Mouse (Mus musculus): ENCODE results near the gene Igfbp6.
"Not testable (repeated sequence)": the region's sequence is repeated elsewhere in the genome, so short reads cannot be mapped to it uniquely, and the experiment has no call there.

Gene Igfbp6

GRCm38 (mm10) chr15:102135522-102136128, 8.5 kb upstream of the Igfbp6 start:
- no peak for ATAC-seq (ENCODE audit: insufficient number of reproducible peaks, low FRiP score, low TSS enrichment)

- peak; percentile 100 for ATAC-seq (ENCODE audit: insufficient number of reproducible peaks, low FRiP score, low TSS enrichment)
Measured at GRCm38 (mm10) chr15:102136129-102136758, 7.9 kb upstream of the Igfbp6 start, which contains the start of gene Spryd3. Gene Spryd3 (minus strand): TSS chr15:102136234.

GRCm38 (mm10) chr15:102141120-102141519, 3.0 kb upstream of the Igfbp6 start:
- ATAC-seq (ENCODE audit: insufficient number of reproducible peaks, low FRiP score, low TSS enrichment) = no peak

- no peak for ATAC-seq (ENCODE audit: insufficient number of reproducible peaks, low FRiP score, low TSS enrichment)
Measured at GRCm38 (mm10) chr15:102142914-102143912, 949 bp upstream of the Igfbp6 start.

GRCm38 (mm10) chr15:102144726-102145125, 564 bp downstream of the Igfbp6 start:
- no peak for ATAC-seq (ENCODE audit: insufficient number of reproducible peaks, low FRiP score, low TSS enrichment)

GRCm38 (mm10) chr15:102145330-102145729, 1.2 kb downstream of the Igfbp6 start:
- ATAC-seq (ENCODE audit: insufficient number of reproducible peaks, low FRiP score, low TSS enrichment) = no peak

GRCm38 (mm10) chr15:102146089-102146488, 1.9 kb downstream of the Igfbp6 start:
- no peak for ATAC-seq (ENCODE audit: insufficient number of reproducible peaks, low FRiP score, low TSS enrichment)

- 0 out of 2 replicates have a peak, but pooled peaks have one; percentile 36 for ATAC-seq (ENCODE audit: insufficient number of reproducible peaks, low FRiP score, low TSS enrichment)
Measured at GRCm38 (mm10) chr15:102146882-102147281, 2.7 kb downstream of the Igfbp6 start.

GRCm38 (mm10) chr15:102147674-102148402, 3.7 kb downstream of the Igfbp6 start:
- ATAC-seq (ENCODE audit: insufficient number of reproducible peaks, low FRiP score, low TSS enrichment) = no peak

GRCm38 (mm10) chr15:102149561-102149960, 5.4 kb downstream of the Igfbp6 start:
- ATAC-seq (ENCODE audit: insufficient number of reproducible peaks, low FRiP score, low TSS enrichment) = no peak

- ATAC-seq (ENCODE audit: insufficient number of reproducible peaks, low FRiP score, low TSS enrichment) = no peak
Measured at GRCm38 (mm10) chr15:102150301-102151135, 6.4 kb downstream of the Igfbp6 start, which contains the start of gene Soat2. Gene Soat2 (plus strand): TSS chr15:102150526.

GRCm38 (mm10) chr15:102152646-102153045, 8.5 kb downstream of the Igfbp6 start:
- no peak for ATAC-seq (ENCODE audit: insufficient number of reproducible peaks, low FRiP score, low TSS enrichment)

GRCm38 (mm10) chr15:102155006-102155405, 10.8 kb downstream of the Igfbp6 start:
- ATAC-seq (ENCODE audit: insufficient number of reproducible peaks, low FRiP score, low TSS enrichment) = not testable (repeated sequence)

GRCm38 (mm10) chr15:102156836-102157235, 12.7 kb downstream of the Igfbp6 start:
- ATAC-seq (ENCODE audit: insufficient number of reproducible peaks, low FRiP score, low TSS enrichment) = no peak

- ATAC-seq (ENCODE audit: insufficient number of reproducible peaks, low FRiP score, low TSS enrichment) = no peak
Measured at GRCm38 (mm10) chr15:102160415-102161060, 16.4 kb downstream of the Igfbp6 start.

- no peak for ATAC-seq (ENCODE audit: insufficient number of reproducible peaks, low FRiP score, low TSS enrichment)
Measured at GRCm38 (mm10) chr15:102163900-102164693, 19.9 kb downstream of the Igfbp6 start.

- ATAC-seq (ENCODE audit: insufficient number of reproducible peaks, low FRiP score, low TSS enrichment) = no peak
Measured at GRCm38 (mm10) chr15:102165468-102166100, 21.4 kb downstream of the Igfbp6 start.
